Mouse (Mus musculus): ENCODE measurements at regions not wholly inside any gene's neighbourhood (a gene's known extent, or its start where the extent isn't known, plus 50 kb on each side); places are given as distances from the start of the nearest gene placed in this dataset.

DNA sequence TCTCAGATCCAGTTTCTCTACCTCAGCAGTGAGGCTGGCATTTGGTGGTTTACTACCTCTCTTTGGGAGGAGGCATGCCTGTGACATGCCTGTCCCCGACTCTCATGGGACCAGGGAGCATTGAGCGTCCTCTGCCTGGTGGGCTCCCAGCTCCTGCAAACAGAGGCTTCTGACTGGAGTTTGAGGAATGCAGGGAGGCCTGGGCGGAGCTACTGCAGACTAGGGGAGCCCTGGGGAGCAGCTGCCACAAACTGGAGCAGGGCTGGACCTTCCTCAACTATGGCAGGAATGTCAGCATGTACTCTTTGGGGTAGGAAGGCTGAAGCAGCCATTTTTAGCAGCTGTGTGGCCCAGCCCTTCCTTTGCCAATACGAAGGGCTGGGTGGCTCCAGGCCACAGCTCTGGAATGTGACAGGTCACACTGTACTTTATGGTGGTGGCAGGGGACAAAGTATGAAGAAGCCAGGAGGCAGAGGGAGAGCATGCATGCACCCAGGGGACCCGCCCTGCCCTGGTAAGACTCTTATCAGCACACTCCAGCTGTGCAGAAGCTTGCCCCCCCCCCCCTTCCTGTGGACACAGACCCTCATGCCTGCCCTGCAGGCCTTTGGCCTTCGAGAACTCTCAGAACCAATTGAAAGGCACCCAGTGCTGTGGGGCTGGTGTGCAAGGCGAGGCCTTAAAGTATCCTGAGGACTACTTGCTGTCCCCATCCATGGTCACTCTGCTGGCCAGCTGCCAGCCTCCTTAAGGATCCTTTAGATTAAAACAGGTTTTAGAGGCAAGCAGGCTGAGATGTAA lies 129.5 kb downstream of the Gadd45g start:
- peak; percentile 12 for DNase-seq

DNA sequence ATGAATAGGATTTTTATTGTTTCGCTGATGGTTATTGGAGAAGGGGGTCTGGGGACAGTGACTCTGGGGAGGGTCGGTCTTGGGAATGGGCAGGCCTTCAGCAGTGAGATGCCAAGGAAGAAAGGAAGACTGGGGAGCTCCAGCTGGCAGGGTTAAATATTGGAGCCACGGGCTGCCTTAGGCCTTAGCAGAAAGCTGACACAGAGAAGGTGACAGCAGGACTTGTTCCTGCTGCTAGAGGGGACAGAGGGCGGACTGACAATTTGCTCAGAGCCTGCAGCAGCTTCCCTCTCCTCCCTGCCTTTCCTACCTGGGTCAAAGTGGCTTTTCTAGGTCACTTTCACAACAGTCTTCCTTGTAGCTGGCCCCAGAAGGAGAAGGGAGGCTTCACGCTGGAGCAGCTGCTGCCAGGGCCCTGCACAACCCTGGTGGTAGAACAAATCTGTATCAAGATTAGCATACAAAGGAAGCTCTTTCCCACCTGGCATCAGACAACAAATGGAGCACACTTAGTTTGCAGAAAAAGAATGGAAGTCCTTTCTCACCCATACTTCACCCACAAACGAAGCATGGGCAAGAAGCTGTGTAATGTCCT lies 130.2 kb downstream of the Gadd45g start:
- no peak for DNase-seq

DNA sequence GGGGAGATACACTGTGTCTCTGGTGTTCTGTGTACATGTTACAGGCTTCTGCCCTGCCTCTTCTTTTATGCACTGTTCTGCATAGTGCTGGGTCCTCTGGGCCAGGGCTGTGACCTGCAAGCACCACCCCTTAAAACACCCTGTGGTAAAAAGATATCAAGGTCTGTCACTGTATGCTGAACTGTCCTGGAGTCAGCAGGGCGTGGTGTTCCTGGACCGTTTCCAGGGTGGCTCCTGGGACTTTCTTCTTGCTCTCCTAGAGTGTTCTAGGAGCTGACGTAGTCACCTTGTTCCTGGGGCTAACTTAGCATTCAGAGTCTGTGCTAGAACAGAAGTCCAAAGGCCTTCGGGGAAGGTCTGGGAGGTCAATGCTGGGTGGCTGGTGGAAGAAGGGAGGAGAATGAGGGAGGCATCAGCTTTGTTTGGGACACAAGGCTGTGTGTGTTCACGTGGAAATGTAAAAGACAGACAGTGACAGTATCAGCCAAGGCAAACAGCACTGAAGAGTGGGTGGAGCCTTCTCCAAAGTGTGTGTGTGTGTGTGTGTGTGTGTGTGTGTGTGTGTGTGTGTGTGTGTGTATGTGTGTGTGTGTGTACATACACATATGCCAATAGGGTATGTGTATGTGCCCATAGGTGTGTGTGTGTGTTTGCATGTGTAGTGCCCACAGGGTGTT lies 133.0 kb downstream of the Gadd45g start:
- no peak for DNase-seq

DNA sequence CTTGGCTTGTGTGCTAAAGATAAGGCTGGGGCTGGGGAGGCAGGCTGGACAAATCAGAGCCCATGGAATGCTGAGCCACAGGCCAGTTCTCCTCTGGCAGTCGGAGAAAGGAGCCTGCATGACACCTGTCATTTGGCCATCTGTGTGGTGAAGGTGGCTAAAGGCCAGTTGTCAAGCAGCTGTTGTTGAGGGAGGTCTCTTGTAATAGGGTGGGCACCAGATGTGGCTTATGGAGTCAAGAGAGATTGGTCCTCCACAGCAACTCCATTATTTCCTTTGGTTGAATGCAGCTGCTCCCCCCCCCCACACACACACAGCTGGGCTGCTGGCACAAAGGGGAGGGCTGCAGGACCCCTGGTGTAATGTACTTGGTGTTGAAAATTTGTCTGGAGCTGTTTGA lies 133.9 kb downstream of the Gadd45g start:
- DNase-seq, result no peak

DNA sequence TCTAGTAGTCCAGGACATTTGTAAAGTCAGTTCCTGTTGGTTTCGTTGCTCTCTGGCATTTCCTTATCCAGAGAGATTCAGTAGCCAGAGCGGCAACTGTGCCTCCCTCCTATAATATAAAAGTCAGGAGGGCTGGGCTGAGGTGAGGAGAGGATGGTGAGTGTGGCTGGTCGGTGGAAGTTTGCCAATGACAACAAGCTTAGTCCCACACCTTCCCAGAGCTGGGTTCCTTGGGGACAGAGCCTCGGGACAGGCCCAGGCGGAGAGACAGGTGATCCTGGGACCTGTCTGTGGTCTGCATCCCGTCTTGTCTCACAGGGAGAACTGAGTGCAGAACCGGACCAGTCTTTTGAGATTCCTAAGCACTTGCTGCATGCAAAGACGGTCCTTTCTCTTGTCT lies 136.5 kb downstream of the Gadd45g start:
- DNase-seq, result no peak

DNA sequence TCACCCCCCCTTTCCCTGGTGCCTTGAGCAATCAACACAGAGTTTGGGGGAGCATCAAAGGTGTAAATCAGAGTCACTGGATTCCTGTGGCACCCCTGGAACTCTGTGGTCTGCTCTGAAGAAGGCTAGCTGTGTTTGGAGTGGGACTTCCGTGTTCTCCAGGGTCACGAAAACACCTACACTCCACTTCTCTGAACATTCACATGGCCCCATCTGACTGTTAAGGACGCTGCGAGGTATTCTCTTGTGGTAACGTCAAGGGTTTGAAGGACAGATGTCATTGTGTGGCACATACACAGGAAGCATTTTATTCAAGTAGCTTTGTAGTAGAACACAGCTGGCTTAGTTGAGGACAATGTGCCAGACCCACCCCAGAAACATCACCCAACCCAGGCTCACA lies 137.1 kb downstream of the Gadd45g start:
- DNase-seq, result no peak

DNA sequence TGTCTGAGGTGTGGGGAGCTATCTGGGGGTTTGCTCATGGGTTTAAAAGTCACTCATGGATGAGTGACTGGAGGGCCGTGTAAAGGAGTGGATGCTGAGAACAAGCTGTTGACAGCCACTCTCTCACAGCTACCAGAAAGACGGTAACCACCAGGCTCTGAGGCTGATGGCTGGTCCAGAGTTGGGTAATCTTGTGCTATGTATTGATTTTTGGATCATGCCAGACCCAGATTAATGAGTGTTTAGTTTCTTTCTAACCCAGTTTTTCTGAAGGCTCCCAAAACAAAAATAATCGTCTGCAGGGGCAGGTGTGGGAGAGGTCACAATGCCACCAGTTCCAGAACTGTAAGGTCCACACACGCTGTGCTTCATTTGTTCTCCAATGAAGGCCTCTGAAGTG lies 144.9 kb downstream of the Gadd45g start:
- no peak for DNase-seq

DNA sequence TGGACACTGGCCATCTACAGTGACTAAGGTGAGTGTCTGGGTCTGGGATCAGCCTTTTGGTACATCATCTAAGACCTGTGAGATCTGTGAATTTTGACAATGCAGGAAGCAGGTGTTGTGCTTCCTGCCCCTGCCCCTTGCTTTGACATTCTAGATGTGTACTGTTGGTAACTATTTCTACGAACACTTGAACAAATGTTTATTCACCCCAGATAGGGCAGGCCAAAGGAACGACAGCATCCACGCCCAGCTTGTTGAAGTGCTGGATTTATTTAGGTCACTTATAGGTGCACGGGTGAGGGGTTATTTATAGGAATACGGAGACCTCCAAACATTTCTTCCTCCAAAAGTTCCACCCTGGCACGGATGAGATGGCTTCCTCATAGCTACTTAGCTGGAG lies 146.4 kb downstream of the Gadd45g start:
- DNase-seq, result no peak

DNA sequence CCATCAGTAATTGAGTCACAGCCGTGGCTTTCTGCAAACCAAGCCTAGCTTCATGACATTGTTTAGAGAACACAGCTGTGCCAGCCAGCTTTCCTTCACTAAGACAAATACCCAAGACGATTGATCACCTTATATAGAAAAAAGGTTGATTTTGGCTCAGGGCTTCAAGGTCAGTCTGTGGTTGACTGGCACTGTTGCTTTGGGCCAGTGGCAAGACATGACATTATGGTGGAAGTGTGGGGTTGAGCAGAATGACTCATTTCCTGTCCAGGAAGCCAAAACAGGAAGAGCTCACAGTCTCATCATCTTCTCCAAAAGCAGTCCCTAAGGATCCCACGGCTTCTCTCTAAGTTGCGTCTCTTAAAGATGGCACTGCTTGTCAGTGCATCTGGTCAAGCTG lies 149.7 kb downstream of the Gadd45g start:
- no peak for DNase-seq

DNA sequence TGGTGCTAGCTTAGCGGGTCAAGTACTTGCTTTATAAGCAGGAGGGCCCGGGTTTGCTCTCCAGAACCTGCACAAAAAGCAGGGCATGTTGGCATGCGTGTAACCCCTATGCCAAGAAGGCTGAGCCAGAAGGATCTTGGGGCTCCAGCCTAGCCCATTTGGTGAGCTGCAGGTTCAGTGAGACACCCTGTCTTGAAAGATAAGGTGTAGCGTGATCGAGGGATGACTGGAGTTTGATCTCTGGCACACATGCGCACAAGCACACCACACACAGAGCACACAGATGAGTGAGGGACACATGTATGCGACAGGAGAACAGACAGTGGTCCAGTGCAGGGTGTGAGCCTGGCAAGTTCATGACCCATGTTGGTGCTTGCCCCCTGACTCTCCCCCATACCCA lies 152.1 kb downstream of the Gadd45g start:
- no peak for DNase-seq

DNA sequence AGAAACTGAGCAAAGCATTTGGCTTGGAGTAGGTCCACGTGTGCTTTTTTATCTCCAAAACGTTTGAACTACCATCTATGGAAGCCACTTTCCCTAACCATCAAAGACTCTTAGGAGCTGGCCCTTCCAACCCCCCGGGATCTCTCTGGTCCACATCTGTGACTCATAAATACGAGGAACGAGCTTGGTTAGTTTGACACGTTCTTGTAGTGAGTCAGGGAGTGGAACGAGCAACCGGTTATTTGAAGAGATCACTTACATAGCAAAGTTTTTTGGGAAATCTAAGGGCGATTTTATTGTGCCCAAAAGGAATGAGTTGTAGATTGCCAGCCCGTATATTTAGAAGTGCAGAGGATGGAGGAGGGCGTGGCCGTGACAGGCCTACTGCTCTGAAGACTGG lies 155.3 kb downstream of the Gadd45g start:
- DNase-seq, result no peak

DNA sequence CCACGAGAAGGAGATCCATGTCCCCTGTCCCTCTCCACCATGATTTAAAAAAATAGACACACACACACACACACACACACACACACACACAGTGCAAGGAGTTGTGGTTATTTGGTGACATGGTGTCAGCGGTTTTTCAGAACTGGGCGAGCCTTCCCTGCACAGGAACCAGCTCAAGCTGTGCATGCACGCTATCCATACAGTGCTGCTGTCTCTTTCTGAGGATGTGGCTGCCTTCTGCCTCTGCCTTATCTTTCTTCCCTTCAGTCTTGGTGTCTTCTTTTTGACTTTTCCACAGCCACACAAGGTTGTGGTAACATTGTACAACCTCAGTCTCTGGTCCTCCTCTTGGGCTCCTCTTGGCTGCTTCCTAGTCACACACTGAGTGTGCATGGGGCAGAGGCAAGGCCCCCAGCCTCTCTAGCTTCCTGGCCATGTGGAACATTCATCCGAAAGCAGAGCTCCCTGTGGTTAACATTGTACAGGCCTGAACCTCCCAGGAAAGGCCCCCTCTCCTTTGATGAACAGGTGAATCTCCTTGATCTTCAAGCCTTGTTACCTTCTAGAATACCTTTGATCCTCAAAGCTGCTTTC lies 157.6 kb downstream of the Gadd45g start:
- no peak for DNase-seq

DNA sequence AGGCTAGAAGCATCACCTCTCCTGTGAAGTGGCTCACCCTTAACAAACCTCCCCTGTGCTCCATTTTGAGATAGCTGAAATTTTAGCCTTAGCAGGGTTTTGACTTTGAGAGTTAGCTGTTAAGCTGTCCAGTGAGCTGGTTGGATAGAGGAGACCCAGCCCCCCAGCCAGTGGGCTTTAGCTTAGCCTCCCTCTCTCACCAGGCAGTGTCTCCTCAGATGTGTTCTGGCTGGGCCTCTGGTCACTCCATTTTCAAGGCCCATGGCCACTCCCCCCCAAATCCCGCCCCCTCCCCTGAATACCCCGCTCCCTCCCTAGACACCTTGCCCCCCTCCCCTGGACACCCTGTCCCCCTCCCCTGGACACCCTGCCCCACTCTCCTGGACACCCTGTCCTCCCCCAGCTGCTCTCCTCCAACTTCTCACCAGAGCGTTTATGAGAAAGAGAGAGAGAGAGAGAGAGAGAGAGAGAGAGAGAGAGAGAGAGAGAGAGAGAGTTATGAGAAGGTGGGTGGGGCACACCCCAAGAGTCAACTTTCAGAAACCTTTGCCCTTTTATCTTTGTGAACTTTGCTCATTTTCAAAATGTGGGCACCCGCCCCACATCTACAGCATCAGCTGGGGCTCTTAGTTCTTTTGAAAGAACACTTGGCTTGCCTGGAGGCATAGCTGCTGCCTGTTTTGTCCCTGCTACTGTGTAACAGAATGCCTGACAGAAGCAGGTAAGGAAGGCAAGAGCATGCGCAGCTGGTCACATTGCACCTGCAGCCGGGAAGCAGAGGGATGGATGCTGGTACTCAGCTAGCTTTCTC lies 161.3 kb downstream of the Gadd45g start:
- no peak for DNase-seq

DNA sequence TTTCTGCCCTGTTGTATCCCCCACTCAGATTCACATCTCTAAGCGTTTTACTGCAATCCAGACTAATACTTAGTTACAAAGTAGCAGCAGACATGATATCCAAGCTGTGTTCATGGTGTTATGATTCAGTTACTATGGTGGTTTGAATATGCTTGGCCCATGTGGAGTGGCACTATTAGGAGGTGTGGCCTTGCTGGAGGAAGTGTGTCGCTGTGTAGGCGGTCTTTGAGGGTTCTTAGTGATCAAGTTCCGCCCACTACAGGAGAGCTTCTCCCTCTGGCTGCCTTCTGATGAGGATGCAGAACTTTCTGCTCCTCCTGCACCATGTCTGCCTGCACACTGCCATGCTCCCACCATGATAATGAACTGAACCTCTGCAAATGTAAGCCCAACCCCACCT lies 162.8 kb downstream of the Gadd45g start:
- DNase-seq, result no peak

DNA sequence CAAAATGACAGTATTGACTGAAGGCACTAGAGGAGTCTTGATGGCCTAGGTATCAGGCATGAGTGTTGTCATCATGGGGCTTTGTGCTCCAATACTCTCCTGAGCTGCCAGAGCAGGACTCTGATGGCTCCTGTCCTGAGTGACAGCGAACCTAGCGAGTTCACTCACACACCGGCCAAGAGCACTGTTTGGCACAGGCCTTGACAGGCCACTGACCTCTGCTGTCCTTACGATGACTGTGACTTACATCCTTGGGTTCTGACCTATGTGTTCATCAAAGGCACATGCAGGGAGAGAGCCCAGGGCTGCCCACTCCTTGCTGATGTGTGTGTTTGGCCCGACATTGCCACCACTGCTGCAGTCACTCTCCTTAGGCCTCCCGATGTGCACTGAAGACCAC lies 163.3 kb downstream of the Gadd45g start:
- DNase-seq, result no peak

DNA sequence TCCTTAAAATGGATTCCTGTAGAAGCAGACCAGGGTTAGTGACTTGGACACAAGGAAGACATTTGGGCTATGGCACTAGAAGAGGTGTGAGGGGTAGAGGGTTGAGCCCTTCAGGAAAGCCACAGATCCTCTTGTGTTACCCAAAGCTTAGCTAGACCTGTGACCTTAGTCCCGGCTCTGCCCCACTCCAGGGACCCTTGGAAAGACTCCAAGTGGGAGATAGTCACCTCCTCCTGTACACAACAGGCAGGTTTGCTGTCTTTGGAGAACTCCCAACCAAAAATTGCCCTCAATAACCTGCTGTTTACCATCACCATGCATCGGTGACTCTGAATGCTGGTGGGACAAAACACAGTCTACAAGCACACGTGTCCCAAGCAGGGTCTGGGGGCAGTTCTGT lies 164.5 kb downstream of the Gadd45g start:
- no peak for DNase-seq

DNA sequence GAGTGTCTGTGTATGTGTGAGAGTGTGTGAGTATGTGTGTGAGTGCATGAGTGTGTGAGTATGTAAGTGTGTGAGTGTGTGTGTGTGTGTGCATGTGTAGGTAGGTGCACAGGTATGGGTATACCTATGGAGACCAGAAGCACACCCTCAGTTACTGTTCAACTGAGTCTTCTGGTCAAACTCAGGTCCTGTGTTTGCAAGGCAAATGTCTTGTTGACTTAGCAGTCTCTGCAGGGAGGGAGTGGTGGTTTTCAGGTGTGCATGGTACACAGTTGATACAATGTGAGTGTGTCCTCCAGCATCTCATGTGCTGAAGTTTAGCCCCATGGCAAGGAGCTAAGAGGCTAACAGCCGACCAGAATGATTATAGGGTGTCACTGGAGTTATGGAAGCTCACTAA lies 166.7 kb downstream of the Gadd45g start:
- DNase-seq, result no peak

DNA sequence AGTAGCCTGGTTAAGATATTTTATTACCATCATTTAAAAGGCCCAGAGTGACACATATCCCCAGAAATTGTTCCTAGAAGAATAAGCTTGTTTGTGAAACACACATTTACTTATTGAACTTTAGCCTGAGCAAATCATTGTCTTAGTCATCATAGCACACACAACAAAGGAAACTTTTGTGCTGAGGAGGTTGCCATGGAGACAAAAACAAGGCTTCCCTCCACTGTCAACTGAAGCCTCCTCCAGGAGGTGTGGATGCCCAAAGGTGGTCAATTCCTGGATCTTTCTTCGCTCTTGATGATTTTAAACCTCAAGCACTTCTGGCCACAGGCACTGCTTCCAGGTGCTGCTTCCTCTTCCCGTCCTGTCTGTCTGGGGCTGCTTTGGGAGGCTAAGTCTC lies 167.3 kb downstream of the Gadd45g start:
- DNase-seq, result no peak

DNA sequence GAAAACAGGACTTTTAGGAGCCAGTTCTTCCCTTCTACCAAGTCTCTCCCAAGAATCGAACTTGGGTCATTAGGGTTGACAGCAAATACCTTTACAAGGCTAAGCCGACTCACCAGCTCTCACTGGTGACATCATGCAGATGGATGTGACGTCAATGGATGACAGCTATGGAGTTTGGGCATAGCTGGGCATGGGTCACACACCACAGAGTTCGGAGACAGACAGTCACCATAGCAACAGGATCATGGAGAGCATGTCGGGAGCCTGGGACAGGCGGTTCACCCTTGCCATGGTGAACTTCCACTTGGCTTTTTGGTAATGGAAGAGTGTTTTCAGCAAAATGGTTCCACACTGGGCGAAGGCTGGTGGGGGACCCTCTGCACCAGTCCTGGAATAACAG lies 168.1 kb downstream of the Gadd45g start:
- no peak for DNase-seq

DNA sequence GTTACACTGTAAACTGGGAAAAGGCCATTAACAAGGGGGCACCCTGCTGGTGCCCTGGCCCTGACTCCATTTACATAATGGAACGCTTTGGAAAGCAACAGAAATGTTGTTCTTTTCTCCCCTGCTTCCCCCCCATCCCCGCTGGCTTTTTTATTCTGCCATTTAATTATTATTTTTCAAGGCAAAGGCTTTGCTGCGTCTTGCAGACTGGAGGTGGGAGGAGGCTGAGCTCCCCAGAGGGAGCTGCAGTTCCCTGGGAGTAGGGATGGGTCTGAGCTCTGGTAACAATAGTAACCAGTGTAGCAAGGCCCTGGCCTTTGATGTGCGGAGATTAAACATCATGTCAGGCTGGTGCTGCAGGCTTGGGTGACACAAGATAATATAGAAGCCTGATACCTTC lies 168.6 kb downstream of the Gadd45g start:
- DNase-seq, result no peak

DNA sequence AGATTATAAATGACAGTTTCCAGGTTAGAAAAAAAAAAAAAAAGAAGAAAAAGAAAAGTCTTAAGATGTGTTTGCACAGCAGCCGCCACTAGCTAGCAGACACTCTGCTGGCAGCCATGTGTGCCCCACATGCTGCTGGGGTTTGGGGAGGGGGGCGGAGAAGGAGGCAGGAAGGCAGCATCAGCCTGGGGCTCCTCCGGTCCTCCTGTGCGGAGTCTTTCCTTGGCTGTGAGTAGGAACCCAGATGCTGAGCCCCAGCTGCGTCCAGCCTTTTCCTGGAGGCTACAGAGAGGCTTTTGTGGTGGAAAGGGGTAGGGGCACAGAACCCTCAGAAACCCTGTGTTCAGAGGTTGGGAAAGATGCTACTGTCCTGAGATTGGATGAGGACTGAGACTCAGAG lies 169.0 kb downstream of the Gadd45g start:
- DNase-seq, result peak; percentile 11

DNA sequence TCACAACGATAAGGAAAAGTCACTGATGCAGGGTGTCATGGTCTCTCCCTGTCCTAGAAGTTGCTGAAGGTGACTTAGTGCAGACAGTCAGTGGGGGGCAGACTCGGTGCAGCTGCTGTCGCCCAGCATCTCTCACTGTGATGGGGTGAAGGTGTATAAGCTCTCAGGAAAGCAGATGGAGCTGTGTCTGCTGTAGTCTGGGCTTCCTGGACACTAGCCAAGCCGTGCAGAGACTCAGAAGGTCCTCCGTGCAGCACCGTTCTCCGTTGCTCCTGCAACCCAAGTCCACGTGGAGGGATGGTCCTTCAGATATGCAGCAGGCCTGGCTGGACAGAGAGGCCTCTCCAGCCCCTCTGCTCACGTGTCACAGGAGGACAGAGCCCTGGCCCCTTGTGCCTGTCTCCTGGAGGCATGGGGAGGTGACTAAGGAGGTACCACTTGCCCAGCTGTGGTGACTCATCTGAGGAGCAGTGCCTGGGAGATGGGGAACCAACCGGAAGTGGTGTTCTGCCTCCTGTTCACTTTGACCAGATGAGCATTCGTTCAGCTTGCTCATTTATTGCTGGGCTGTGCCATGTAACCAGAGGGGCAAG lies 171.2 kb downstream of the Gadd45g start:
- DNase-seq, result peak; percentile 26

DNA sequence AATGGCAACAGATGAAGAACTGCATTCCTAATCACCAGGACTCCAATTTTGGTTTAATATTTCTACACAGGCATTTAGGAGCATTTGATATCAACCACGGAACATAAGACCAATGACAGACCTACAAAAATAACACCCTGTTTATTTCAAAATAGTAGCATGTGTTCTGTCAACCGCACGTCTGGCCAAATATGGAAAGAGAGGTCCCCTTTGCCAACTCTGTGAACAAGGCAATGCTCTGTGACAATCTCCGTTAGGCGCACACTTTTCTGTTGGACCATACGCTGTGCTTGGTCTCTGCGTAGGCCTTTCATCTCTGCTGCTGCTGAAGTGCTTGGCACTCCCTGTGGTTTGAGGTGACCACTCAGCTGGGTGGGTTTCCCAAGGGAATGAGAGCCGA lies 173.2 kb downstream of the Gadd45g start:
- no peak for DNase-seq

All from right cerebral cortex, postnatal 14 days (tissue).